Comparison of ENCODE assay signal across 15 mouse cellular contexts in the genomic region with DNA sequence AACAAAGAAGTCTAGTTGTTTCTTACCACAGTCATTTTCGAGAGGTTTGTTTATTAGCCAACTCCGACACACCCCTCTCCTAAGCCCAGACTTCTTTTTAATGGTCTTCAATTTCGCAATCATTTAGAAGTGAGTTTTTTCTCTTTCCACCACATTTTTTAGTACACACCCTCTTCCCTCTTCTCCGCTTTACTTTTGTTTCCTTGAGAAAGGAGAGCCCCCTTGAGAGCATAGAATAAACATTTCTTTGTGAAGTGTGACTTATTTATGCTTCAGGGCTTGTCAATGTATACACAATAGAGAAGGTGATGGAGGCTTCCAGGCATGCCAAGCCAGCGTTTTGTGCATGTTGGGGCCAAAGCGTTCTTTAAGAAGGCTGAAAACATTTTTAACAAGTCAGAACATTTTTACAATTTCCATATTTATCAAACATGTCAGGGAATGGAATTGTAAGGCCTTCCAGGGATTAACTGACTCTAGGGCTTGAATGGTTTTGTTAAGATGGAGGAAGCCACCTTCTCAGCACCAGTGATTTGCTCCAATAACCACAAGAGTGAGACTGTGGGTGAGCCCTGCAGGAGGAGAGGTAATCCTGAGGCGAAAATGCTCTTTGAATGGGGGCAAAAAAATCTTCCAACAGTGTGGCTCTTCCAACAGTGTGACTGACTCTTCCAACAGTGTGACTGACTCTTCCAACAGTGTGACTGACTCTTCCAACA.
A peak's percentile ranks its signal among the peaks of the same experiment; 100 is the strongest.
DNase-seq lines count a peak whose midpoint lies in the region; ATAC-seq lines count a peak whose summit lies in the region.
"Had no signal": no experiment of that assay in that cellular context is flagged by ENCODE, and none has a peak within 500 bp of the region (broad histone marks: within the 10 kb centered on the region; RNA-seq: fewer than 3 reads in every experiment).

No protein-coding gene starts in this region.

- no peak overlapping the region for H3K4me2 ChIP-seq in heart, embryonic 15.5 days
- H3K4me2 ChIP-seq in heart, embryonic 11.5 days: no peak overlapping the region
- H3K4me2 ChIP-seq: liver, embryonic 11.5 days; midbrain, embryonic 11.5 days; neural tube, embryonic 13.5 days had no signal

- no peak overlapping the region for H3K9ac ChIP-seq in heart, embryonic 15.5 days
- no peak overlapping the region for H3K9ac ChIP-seq in heart, embryonic 11.5 days (ENCODE audit: low read depth, low read length)
- H3K9ac ChIP-seq: neural tube, embryonic 13.5 days had no signal

- DNase-seq in 3T3-L1 (ENCODE audit: low read depth, low spot score): peak; percentile 72
- DNase-seq in embryonic facial prominence, embryonic 10.5 days (ENCODE audit: low spot score): no peak
- peak; percentile 69 for DNase-seq in lung, postnatal 25 days (ENCODE audit: low spot score)
- no peak for DNase-seq in urinary bladder, adult 2 months (ENCODE audit: low spot score)
- no peak for DNase-seq in T-cell, adult 2 months (ENCODE audit: low spot score)
- no peak for DNase-seq in spleen, postnatal 4 days (ENCODE audit: low spot score in 2 of 2)
- DNase-seq: cerebellum, adult 2 months; heart, postnatal 4 days; kidney, adult 11 months had no signal

- no peaks in the 10 kb centered on the region for H3K27me3 ChIP-seq in heart, embryonic 15.5 days
- no peaks in the 10 kb centered on the region for H3K27me3 ChIP-seq in heart, embryonic 11.5 days (ENCODE audit: control insufficient read depth, insufficient read depth, low read length)
- no peaks in the 10 kb centered on the region for H3K27me3 ChIP-seq in embryonic facial prominence, embryonic 10.5 days (replicated peaks; ENCODE audit: low read depth, poor library complexity, severe bottlenecking)
- H3K27me3 ChIP-seq: CH12.LX; neural tube, embryonic 13.5 days had no signal

- H3K4me3 ChIP-seq in heart, embryonic 15.5 days: no peak overlapping the region
- no peak overlapping the region for H3K4me3 ChIP-seq in heart, embryonic 11.5 days (ENCODE audit: low read depth, low read length)
- H3K4me3 ChIP-seq in embryonic facial prominence, embryonic 10.5 days: no peak overlapping the region
- H3K4me3 ChIP-seq: neural tube, embryonic 13.5 days had no signal

- no peaks in the 10 kb centered on the region for H3K9me3 ChIP-seq in heart, embryonic 15.5 days (replicated peaks)
- no peaks in the 10 kb centered on the region for H3K9me3 ChIP-seq in heart, embryonic 11.5 days (replicated peaks; ENCODE audit: control insufficient read depth, low read length)
- no peaks in the 10 kb centered on the region for H3K9me3 ChIP-seq in embryonic facial prominence, embryonic 10.5 days
- H3K9me3 ChIP-seq: neural tube, embryonic 13.5 days had no signal

- H3K27ac ChIP-seq in heart, embryonic 15.5 days: peak overlapping the region; percentile 7; the same call in 1 of the 2 replicates
- H3K27ac ChIP-seq in heart, embryonic 11.5 days (ENCODE audit: low read depth, low read length): no peak overlapping the region
- H3K27ac ChIP-seq in embryonic facial prominence, embryonic 10.5 days (replicated peaks): peak overlapping the region; percentile 61
- H3K27ac ChIP-seq: neural tube, embryonic 13.5 days had no signal

- ATAC-seq in heart, embryonic 15.5 days (replicated peaks; ENCODE audit: insufficient number of reproducible peaks, insufficient read depth, low FRiP score, low read depth): no peak
- no peak for ATAC-seq in heart, embryonic 11.5 days (replicated peaks; ENCODE audit: insufficient number of reproducible peaks, low FRiP score, low TSS enrichment)

- WGBS in heart, embryonic 15.5 days: 68% methylated on average over 7 of the region's 7 CpGs
- WGBS in heart, embryonic 11.5 days (ENCODE audit: insufficient replicate concordance): 72% methylated on average over 7 of the region's 7 CpGs
- WGBS in embryonic facial prominence, embryonic 10.5 days: 52% methylated on average over 7 of the region's 7 CpGs

- peaks cover 9% of the 10 kb centered on the region for H3K4me1 ChIP-seq in heart, embryonic 15.5 days (replicated peaks)
- H3K4me1 ChIP-seq in heart, embryonic 11.5 days (ENCODE audit: control insufficient read depth, insufficient read depth, low read length): peaks cover 10% of the 10 kb centered on the region; the same call in 1 of the 2 replicates
- H3K4me1 ChIP-seq in embryonic facial prominence, embryonic 10.5 days: peaks cover 51% of the 10 kb centered on the region

- no peaks in the 10 kb centered on the region for H3K36me3 ChIP-seq in heart, embryonic 15.5 days
- no peaks in the 10 kb centered on the region for H3K36me3 ChIP-seq in heart, embryonic 11.5 days (ENCODE audit: control insufficient read depth, insufficient read depth, low read length)
- no peaks in the 10 kb centered on the region for H3K36me3 ChIP-seq in embryonic facial prominence, embryonic 10.5 days (replicated peaks)
- H3K36me3 ChIP-seq: neural tube, embryonic 13.5 days had no signal

Comparison
In these comparisons a context has a peak if more than half of its experiments do, and no peak if none do; other contexts are left out.
1. DNase-seq: peak in 3T3-L1 (single experiment) and lung, postnatal 25 days (single experiment); none in embryonic facial prominence, embryonic 10.5 days (single experiment), urinary bladder, adult 2 months (single experiment), T-cell, adult 2 months (single experiment) and spleen, postnatal 4 days (0 of 2).